In the genomic region with DNA sequence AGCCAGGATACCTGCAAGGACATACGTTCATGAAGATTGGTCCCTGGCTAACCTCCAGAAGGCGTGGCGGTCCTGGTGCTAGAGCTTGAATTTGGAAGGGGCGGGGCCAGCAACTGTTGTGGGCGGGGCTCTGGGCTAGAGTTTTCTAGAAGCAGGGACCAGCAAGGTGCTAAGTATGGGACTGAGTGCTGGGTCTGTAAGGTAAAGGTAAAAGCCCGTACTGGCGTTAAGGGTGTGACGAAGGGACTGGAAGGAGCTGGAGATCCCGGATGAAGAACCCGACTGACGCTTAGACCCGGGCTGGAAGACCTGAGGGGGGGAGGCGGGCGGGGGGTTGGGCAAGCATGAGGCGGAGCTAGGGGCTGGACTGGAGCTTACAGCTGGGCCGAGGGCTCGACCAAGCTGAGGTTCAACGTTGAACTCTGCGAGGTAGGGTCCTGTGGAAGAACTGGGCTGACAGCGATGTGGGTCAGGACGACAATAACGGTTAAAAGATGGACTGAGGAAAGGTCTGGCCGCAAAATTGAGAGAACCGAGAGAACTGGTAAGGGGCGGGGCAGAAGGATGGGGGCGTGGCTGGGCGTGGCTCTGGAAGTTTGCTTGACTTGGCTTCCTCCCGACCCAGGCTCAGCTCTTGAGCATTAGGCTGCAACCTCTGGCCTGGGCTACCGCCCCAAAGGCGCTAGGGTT, we compare ENCODE assay signal across 8 mouse cellular contexts. TPM values are rescaled to one million over a fixed set of nuclear protein-coding genes. Genes with fewer than 3 reads are reported as not detected.
DNase-seq lines count a peak whose midpoint lies in the region; ATAC-seq and TF ChIP-seq lines count a peak whose summit lies in the region.

No protein-coding gene starts in this region.

- H3K4me2 ChIP-seq in heart, embryonic 16.5 days (ENCODE audit: low read depth, low read length), result peak overlapping the region; percentile 70

- peaks cover 40% of the 10 kb centered on the region for H3K27me3 ChIP-seq in erythroblast, embryonic 14.5 days (ENCODE audit: control insufficient read depth)
- no peaks in the 10 kb centered on the region for H3K27me3 ChIP-seq in heart, embryonic 16.5 days (ENCODE audit: control insufficient read depth, insufficient read depth, low read length)
- H3K27me3 ChIP-seq in small intestine, adult 2 months (ENCODE audit: control insufficient read depth, insufficient read depth, low read length), result peaks cover 11% of the 10 kb centered on the region

- WGBS in heart, embryonic 16.5 days, result 3% methylated on average over 30 of the region's 30 CpGs
- 1% methylated on average over 30 of the region's 30 CpGs for WGBS in small intestine, adult 2 months

- H3K4me3 ChIP-seq in erythroblast, embryonic 14.5 days (replicated peaks), result peak overlapping the region; percentile 65
- peak overlapping the region; percentile 57 for H3K4me3 ChIP-seq in heart, embryonic 16.5 days (ENCODE audit: low read length)
- peak overlapping the region; percentile 69 for H3K4me3 ChIP-seq in small intestine, adult 2 months (ENCODE audit: low read depth, low read length)

- DNase-seq in layer of hippocampus, postnatal 10 days (ENCODE audit: low spot score in 2 of 2), result peak; percentile 55 to 68
- DNase-seq in layer of hippocampus, adult 11-12 months (ENCODE audit: low spot score), result no peak
- DNase-seq in kidney, postnatal 14 days, result peak; percentile 87
- DNase-seq in right cerebral cortex, adult 2 months (ENCODE audit: low spot score in 2 of 2), result no peak

- H3K9ac ChIP-seq in heart, embryonic 16.5 days (ENCODE audit: low read length), result peak overlapping the region; percentile 70

- peaks cover 18% of the 10 kb centered on the region for H3K4me1 ChIP-seq in erythroblast, embryonic 14.5 days (ENCODE audit: control insufficient read depth)
- peaks cover 11% of the 10 kb centered on the region; the same call in 1 of the 2 replicates for H3K4me1 ChIP-seq in heart, embryonic 16.5 days (ENCODE audit: control insufficient read depth, insufficient read depth, low read length)
- peaks cover 2% of the 10 kb centered on the region; the same call in 1 of the 2 replicates for H3K4me1 ChIP-seq in small intestine, adult 2 months (ENCODE audit: control insufficient read depth, insufficient read depth, insufficient read length, low read length)

- TF ChIP-seq POLR2A in small intestine, adult 2 months (IDR thresholded peaks at IDR 0.05; ENCODE audit: low read depth, low read length), result no peak

- no peak for TF ChIP-seq CTCF in small intestine, adult 2 months (IDR thresholded peaks at IDR 0.05; ENCODE audit: extremely low read depth, insufficient read length, insufficient replicate concordance, low read depth, low read length)

- no peaks in the 10 kb centered on the region; the same call in 1 of the 2 replicates for H3K36me3 ChIP-seq in erythroblast, embryonic 14.5 days (ENCODE audit: control insufficient read depth)
- H3K36me3 ChIP-seq in heart, embryonic 16.5 days (ENCODE audit: control insufficient read depth, insufficient read depth), result peaks cover 16% of the 10 kb centered on the region
- no peaks in the 10 kb centered on the region for H3K36me3 ChIP-seq in small intestine, adult 2 months (ENCODE audit: control insufficient read depth, insufficient read depth, low read length)

- ATAC-seq in heart, embryonic 16.5 days (replicated peaks; ENCODE audit: extremely low read depth, insufficient read depth, low FRiP score), result peak; percentile 73
- ATAC-seq in megakaryocyte, adult 5-6 weeks (ENCODE audit: poor library complexity, severe bottlenecking), result peak; percentile 97

- no peaks in the 10 kb centered on the region; the same call in 1 of the 2 replicates for H3K9me3 ChIP-seq in erythroblast, embryonic 14.5 days (ENCODE audit: control insufficient read depth, low read length)
- no peaks in the 10 kb centered on the region for H3K9me3 ChIP-seq in heart, embryonic 16.5 days (replicated peaks; ENCODE audit: control insufficient read depth, low read length)

- no peak overlapping the region for H3K27ac ChIP-seq in heart, embryonic 16.5 days (ENCODE audit: low read length)
- no peak overlapping the region for H3K27ac ChIP-seq in small intestine, adult 2 months (ENCODE audit: insufficient read depth, low read depth, low read length)

RNA-seq across cellular contexts. Expression of a gene that starts 1.4 kb away (rescaled TPM):
- total RNA-seq in layer of hippocampus, postnatal 10 days (2021), result 1 to 10 TPM; 4.5 to 5.8 TPM
- not detected in 2 replicates for polyA plus RNA-seq in erythroblast, embryonic 14.5 days (2012)
- 2.4 and 2.6 TPM in 2 replicates for polyA plus RNA-seq in heart, embryonic 16.5 days (2015; fragmentation: Nextera tagmentation; extraction: Ambion mirVana)
- 0.62 and 1.6 TPM in 2 replicates for total RNA-seq in megakaryocyte, adult 5-6 weeks (2015)
- total RNA-seq in megakaryocyte, adult 5-6 weeks (2017), result 1.1 and 1.3 TPM in 2 replicates
- 0.11 TPM in 1 of 2 replicates, not detected in the other for polyA plus RNA-seq in small intestine, adult 2 months (2012; rRNA removed)

RNA-seq across cellular contexts. Expression of a gene that starts 6.3 kb away (rescaled TPM):
- 10 to 100 TPM; 40.9 to 42.2 TPM for total RNA-seq in layer of hippocampus, postnatal 10 days (2021)
- 0.13 and 0.26 TPM in 2 replicates for polyA plus RNA-seq in erythroblast, embryonic 14.5 days (2012)
- polyA plus RNA-seq in heart, embryonic 16.5 days (2015; fragmentation: Nextera tagmentation; extraction: Ambion mirVana), result 51.5 and 60.8 TPM in 2 replicates
- not detected in 2 replicates for total RNA-seq in megakaryocyte, adult 5-6 weeks (2015)
- total RNA-seq in megakaryocyte, adult 5-6 weeks (2017), result 1.3 TPM in 1 of 2 replicates, not detected in the other
- 12.2 and 13.0 TPM in 2 replicates for polyA plus RNA-seq in small intestine, adult 2 months (2012; rRNA removed)

RNA-seq across cellular contexts. Expression of a gene that starts 11.2 kb away (rescaled TPM):
- 100 to 1,000 TPM; 878 to 942 TPM for total RNA-seq in layer of hippocampus, postnatal 10 days (2021)
- 168 and 429 TPM in 2 replicates for polyA plus RNA-seq in erythroblast, embryonic 14.5 days (2012)
- 708 and 711 TPM in 2 replicates for polyA plus RNA-seq in heart, embryonic 16.5 days (2015; fragmentation: Nextera tagmentation; extraction: Ambion mirVana)
- total RNA-seq in megakaryocyte, adult 5-6 weeks (2015), result 2,467 and 2,664 TPM in 2 replicates
- 2,641 and 2,675 TPM in 2 replicates for total RNA-seq in megakaryocyte, adult 5-6 weeks (2017)
- polyA plus RNA-seq in small intestine, adult 2 months (2012; rRNA removed), result 31.9 and 66.4 TPM in 2 replicates

RNA-seq across cellular contexts. Expression of a gene that starts 18.0 kb away (rescaled TPM):
- 10 to 100 TPM; 37.0 to 38.8 TPM for total RNA-seq in layer of hippocampus, postnatal 10 days (2021)
- 91.9 and 97.7 TPM in 2 replicates for polyA plus RNA-seq in erythroblast, embryonic 14.5 days (2012)
- 14.2 and 16.1 TPM in 2 replicates for polyA plus RNA-seq in heart, embryonic 16.5 days (2015; fragmentation: Nextera tagmentation; extraction: Ambion mirVana)
- total RNA-seq in megakaryocyte, adult 5-6 weeks (2015), result 0.76 and 2.8 TPM in 2 replicates
- 1.0 and 1.3 TPM in 2 replicates for total RNA-seq in megakaryocyte, adult 5-6 weeks (2017)
- polyA plus RNA-seq in small intestine, adult 2 months (2012; rRNA removed), result 15.0 and 15.3 TPM in 2 replicates

RNA-seq across cellular contexts. Expression of a gene that starts 18.1 kb away (rescaled TPM):
- 1 to 10 TPM; 6.2 to 6.4 TPM for total RNA-seq in layer of hippocampus, postnatal 10 days (2021)
- 1.7 and 2.0 TPM in 2 replicates for polyA plus RNA-seq in erythroblast, embryonic 14.5 days (2012)
- polyA plus RNA-seq in heart, embryonic 16.5 days (2015; fragmentation: Nextera tagmentation; extraction: Ambion mirVana), result 17.7 TPM in 2 replicates
- 2.4 and 8.6 TPM in 2 replicates for total RNA-seq in megakaryocyte, adult 5-6 weeks (2015)
- 2.1 and 6.9 TPM in 2 replicates for total RNA-seq in megakaryocyte, adult 5-6 weeks (2017)
- polyA plus RNA-seq in small intestine, adult 2 months (2012; rRNA removed), result 5.0 and 6.6 TPM in 2 replicates

Comparison
In these comparisons a context has a peak if more than half of its experiments do, and no peak if none do; other contexts are left out.
1. DNase-seq: peak in layer of hippocampus, postnatal 10 days (2 of 2) and kidney, postnatal 14 days (single experiment); none in layer of hippocampus, adult 11-12 months (single experiment) and right cerebral cortex, adult 2 months (0 of 2).
2. RNA of a gene that starts 6.3 kb away (polyA plus RNA-seq): 51.5 to 60.8 TPM in heart, embryonic 16.5 days and 12.2 to 13.0 TPM in small intestine, adult 2 months; 0.13 to 0.26 TPM in erythroblast, embryonic 14.5 days; every median in the first group is over 10 times any median in the second.
3. Peak in every context shown above with its lines, with median percentiles within 50 percentile points of each other: H3K4me3 ChIP-seq.